Mouse (Mus musculus) olfactory bulb, adult 2 months (tissue): ENCODE results near the gene Aak1. TPM values are rescaled to one million over a fixed set of nuclear protein-coding genes. Genes with fewer than 3 reads are reported as not detected.

Experiments used
- H3K27ac ChIP-seq: fragments of 200-500 bp; 2 replicates; pipeline ENCODE4 v1.5.1; 2012; ENCODE audit warnings: low read depth, low read length; ENCODE audit not compliant: insufficient read depth
- H3K4me1 ChIP-seq: fragments of 200-500 bp; 2 replicates; pipeline ENCODE4 v1.6.1; 2012; ENCODE audit warnings: low read length; ENCODE audit not compliant: control insufficient read depth, insufficient read depth
- H3K4me3 ChIP-seq: fragments of 200-500 bp; 2 replicates; pipeline ENCODE4 v1.5.1; 2012; ENCODE audit warnings: mild to moderate bottlenecking, low read depth, low read length, moderate library complexity; ENCODE audit not compliant: insufficient read depth
- CTCF ChIP-seq: fragments of 200-500 bp; IDR thresholded peaks from 2 replicates; pipeline ENCODE4 v1.5.1; 2012; ENCODE audit warnings: low read depth, mild to moderate bottlenecking, low read length, moderate library complexity; ENCODE audit not compliant: insufficient read depth
- POLR2A ChIP-seq: fragments of 200-500 bp; IDR thresholded peaks from 2 replicates; pipeline ENCODE4 v1.6.1; 2012; ENCODE audit warnings: mild to moderate bottlenecking, low read depth, low read length, moderate library complexity; ENCODE audit not compliant: insufficient read depth
- WGBS: fragments of 180-500 bp; shearing (Covaris S2); methylation state at CpG from one replicate; pipeline ENCODE4 v1.1.7; 2018; 5-methylcytosine and 5-hydroxymethylcytosine counted together
- polyA plus RNA-seq: library from polyadenylated mRNA; stranded (reverse); fragments of >200 nt; gene quantifications from 2 replicates; pipeline ENCODE4 v1.2.4, GENCODE M21; 2012; ENCODE audit warnings: low replicate concordance; ENCODE audit not compliant: missing spikeins, insufficient read depth, insufficient read length

The Aak1 gene
- polyA plus RNA-seq, 1 experiment: 156 TPM

DNA sequence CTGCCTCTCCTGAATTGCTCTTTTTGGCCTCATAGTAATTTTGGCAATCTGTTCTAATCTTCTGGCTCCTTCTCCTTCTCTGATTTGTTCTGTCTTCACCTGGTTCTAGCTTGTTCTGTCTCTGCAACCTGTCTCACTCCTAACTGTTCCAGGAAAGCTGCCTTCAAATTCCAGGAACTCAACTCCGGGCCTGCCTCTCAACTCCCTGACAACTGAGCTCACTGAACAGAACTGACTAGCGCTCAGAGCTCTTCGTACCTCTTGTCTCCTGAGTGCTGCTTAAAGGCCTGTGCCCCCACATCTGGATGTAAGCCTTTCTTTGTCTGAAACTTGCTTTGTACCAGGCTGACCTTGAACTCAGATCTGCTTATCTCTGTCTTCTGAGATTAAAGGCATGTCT, 183.1 kb downstream of the Aak1 start:
- Histone ChIP-seq H3K27ac (no peak overlapping the region), H3K4me3 (no peak overlapping the region), H3K4me1 (no peaks in the 10 kb centered on the region)
- TF ChIP-seq POLR2A: no peak
- TF ChIP-seq CTCF: no peak
- WGBS: over 99% methylated on average over 3 of the region's 3 CpGs

GRCm38 (mm10) chr6:87034395-87034794, 185.1 kb downstream of the Aak1 start:
- no peaks in the 10 kb centered on the region for H3K4me1 ChIP-seq

DNA sequence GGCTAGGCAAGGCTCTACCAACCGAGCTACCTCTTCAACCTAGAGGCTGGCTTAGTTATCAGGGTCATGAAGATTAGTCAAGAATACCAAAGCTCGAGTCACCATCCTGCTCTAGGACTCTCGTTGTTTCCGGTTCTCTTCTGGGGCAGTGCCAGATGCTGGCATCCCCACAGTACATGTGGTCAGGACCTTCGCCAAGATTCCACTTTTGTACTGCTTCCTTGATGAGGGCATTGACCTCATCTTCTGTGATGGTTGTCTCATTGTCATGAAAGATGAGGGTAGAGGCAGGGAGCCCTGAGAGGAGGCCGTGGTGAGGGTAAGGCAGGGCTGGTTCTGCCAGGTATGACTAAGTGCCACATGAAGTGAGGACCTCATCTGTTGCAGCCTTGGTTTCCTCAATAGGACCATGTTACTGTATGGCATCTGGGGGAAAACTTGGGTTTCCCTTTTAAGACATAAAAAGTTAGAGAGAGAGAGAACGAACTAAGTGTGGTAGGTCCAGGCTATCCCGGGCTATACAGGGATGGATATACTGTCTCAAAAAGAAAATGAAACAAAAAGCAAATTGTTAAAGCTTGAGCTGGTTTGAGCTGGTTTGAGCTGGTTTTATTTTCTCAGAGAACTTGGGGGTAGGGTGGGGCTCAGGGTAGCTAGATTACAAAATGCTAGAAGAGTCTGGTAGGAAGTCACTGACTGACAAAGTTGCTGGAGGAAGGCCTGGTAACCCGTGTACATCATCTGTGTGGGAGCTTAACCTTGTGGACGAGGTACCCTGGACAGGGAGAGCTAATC, 188.7 kb downstream of the Aak1 start:
- WGBS: 80% methylated on average over 10 of the region's 10 CpGs
- Histone ChIP-seq H3K4me3 (no peak overlapping the region), H3K4me1 (no peaks in the 10 kb centered on the region), H3K27ac (no peak overlapping the region)
- TF ChIP-seq CTCF (no peak), POLR2A (no peak)

More at GRCm38 (mm10) chr6:87034395-87034794, 185.1 kb downstream of the Aak1 start:
- WGBS: 93% methylated on average over 3 of the region's 3 CpGs
- TF ChIP-seq CTCF (no peak), POLR2A (no peak)
- Histone ChIP-seq H3K27ac (no peak overlapping the region), H3K4me3 (no peak overlapping the region)

DNA sequence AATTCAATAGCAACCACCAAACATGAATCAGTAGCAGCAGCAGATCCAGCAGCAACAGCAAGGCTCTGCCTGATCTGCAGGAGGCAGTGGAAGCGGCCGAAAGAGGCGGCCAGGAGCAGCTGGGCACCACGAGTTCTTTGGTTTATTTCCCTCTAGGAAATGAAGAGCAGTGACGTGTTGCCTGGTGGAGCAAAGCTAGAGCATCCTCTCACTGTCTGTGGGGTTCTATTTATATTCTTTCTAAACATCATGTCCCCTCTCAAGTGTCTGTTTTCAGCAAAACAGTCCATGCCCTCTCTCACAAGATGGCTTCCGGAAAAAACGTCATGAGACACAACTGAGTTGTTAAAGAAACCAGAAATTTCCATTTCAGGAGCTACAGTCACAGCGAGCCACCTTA, 189.8 kb downstream of the Aak1 start:
- Histone ChIP-seq H3K27ac (no peak overlapping the region), H3K4me1 (no peaks in the 10 kb centered on the region), H3K4me3 (no peak overlapping the region)
- TF ChIP-seq POLR2A (no peak), CTCF (no peak)
- WGBS: 85% methylated on average over 8 of the region's 8 CpGs

DNA sequence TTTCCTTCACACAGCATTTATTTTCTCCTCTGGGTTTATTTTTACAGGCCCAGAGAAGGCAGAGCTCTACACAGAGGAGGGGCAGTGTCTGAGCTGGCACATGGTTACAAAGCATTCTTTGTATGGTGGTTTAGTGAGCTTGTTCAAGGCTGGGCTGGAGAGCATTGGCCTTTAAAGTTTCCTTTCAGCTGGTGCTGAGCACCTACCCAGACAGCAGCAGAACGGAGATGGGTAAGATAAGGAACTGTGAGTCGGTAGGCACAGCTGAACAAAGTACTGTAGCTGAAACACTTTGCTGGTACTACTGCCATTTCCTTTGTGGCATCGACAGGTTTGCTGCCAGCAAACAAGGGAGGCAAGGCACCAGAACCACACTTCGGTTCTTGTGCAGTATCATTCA, 191.7 kb downstream of the Aak1 start:
- no peak overlapping the region for H3K27ac ChIP-seq
- no peak overlapping the region for H3K4me3 ChIP-seq
- no peak for TF ChIP-seq POLR2A
- TF ChIP-seq CTCF: no peak
- no peaks in the 10 kb centered on the region; the same call in 1 of the 2 replicates for H3K4me1 ChIP-seq
- WGBS: 48% methylated on average over 4 of the region's 4 CpGs

DNA sequence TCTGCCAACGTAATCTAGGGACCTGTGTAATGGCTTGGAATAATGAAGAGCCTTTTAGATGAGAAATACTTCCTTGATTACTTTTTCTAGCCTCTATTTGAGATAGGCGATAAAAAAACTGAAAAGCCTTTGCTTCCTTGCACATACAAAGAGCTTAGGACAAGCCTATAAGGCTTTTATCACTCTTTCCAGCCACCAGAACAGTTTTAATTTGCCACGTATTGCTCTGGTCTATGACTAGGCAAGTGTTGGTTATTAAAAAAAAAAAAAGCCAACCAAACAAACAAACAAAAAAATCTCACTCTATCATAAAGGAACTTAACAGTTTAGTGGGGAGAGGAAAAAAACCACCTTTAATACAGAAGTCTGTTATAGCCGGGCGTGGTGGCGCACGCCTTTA, 192.1 kb downstream of the Aak1 start:
- no peak for TF ChIP-seq POLR2A
- no peak for TF ChIP-seq CTCF
- no peaks in the 10 kb centered on the region; the same call in 1 of the 2 replicates for H3K4me1 ChIP-seq
- no peak overlapping the region for H3K4me3 ChIP-seq
- H3K27ac ChIP-seq: no peak overlapping the region
- WGBS: 82% methylated on average over 7 of the region's 7 CpGs

DNA sequence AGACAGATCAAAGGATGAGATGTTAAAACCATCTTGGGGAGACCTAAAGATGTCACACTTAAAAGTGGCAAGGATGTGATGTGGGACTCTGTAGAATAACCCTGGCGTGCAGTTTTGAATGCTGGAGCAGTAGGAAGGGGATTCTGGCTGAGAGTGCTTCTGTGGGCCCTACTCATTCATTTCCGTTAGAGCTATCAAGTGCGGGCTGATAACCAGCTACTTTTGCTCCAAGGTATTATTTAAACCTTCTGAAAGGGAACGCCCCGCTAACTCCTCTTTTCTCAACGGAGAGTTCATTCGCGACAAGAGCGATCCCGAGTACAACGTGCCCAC, 192.7 kb downstream of the Aak1 start:
- Histone ChIP-seq H3K27ac (peak overlapping the region; percentile 87), H3K4me3 (peak overlapping the region; percentile 68), H3K4me1 (no peaks in the 10 kb centered on the region; the same call in 1 of the 2 replicates)
- WGBS: under 1% methylated on average over 11 of the region's 11 CpGs
- TF ChIP-seq POLR2A (no peak), CTCF (no peak)

DNA sequence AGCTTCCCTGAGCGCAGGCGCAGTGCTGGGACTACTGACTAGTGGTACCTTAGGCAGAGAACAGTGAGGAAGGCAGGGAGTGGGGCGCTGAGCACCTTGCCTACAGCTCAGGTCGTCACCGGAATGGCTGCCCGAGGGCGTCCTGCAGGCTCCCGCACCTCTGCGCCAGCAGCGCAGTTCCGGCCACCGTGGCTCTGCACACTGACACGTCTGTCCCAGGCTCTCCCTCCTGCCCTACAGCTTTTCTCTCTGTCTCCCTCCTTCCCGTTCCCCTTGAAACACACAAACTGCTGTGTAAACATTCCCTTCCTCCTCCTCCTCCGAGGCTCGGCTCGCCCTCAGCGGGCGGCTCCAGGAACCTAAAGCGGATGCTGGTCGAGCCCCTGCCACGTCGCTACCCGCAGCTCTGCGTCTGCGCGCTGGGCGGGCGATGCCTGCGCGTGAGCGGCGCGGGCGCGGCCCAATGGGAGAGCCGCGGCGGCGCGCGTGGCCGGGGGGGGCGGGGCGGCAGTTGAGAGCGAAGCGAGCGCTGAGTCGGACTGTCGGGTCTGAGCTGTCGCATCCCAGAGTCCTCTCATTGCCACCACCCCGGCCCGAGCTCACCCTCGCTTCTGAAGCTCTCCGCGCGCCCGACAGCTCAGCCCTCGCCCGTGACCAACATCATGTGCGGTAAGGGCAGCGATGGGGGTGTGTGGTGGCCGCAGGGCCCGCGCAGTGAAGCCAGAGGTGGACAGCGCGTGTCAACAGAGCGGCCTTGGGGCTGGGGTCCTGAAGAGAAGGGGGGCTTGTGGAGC, 193.2 kb downstream of the Aak1 start, which contains the start of gene Gfpt1:
Gene Gfpt1 (plus strand): TSS at position 510 of the 794 bp plus-strand sequence.
- under 1% methylated on average over 68 of the region's 68 CpGs for WGBS
- TF ChIP-seq POLR2A (peak; percentile 99), CTCF (no peak)
- H3K4me3 ChIP-seq: peak within 1 kb of the TSS; percentile 68
- H3K27ac ChIP-seq: peak within 1 kb of the TSS; percentile 87
- no peaks in the 10 kb centered on the region; the same call in 1 of the 2 replicates for H3K4me1 ChIP-seq

- peak overlapping the region; percentile 68 for H3K4me3 ChIP-seq
- TF ChIP-seq CTCF: no peak
- no peak for TF ChIP-seq POLR2A
- WGBS: 3% methylated on average over 9 of the region's 9 CpGs
- H3K27ac ChIP-seq: peak overlapping the region; percentile 26
- H3K4me1 ChIP-seq: no peaks in the 10 kb centered on the region; the same call in 1 of the 2 replicates
These were observed 193.8 kb downstream of the Aak1 start for GRCm38 (mm10) chr6:87043131-87043516.

- 86% methylated on average over 2 of the region's 2 CpGs for WGBS
- H3K27ac ChIP-seq: no peak overlapping the region
- H3K4me1 ChIP-seq: no peaks in the 10 kb centered on the region; the same call in 1 of the 2 replicates
- TF ChIP-seq CTCF (no peak), POLR2A (no peak)
- no peak overlapping the region for H3K4me3 ChIP-seq
These were observed 195.6 kb downstream of the Aak1 start for GRCm38 (mm10) chr6:87044895-87045294.
